Mouse (Mus musculus): Measurements from ENCODE around the gene Eloa. TPM values are rescaled to one million over a fixed set of nuclear protein-coding genes. Genes with fewer than 3 reads are reported as not detected.
"Not testable (repeated sequence)": the region's sequence is repeated elsewhere in the genome, so short reads cannot be mapped to it uniquely, and the experiment has no call there.

The Eloa gene
- total RNA-seq (2015; ENCODE audit: low replicate concordance), result 54.8 and 64.1 TPM in 2 replicates
- total RNA-seq (2017; ENCODE audit: low replicate concordance), result 60.8 and 64.2 TPM in 2 replicates

DNA sequence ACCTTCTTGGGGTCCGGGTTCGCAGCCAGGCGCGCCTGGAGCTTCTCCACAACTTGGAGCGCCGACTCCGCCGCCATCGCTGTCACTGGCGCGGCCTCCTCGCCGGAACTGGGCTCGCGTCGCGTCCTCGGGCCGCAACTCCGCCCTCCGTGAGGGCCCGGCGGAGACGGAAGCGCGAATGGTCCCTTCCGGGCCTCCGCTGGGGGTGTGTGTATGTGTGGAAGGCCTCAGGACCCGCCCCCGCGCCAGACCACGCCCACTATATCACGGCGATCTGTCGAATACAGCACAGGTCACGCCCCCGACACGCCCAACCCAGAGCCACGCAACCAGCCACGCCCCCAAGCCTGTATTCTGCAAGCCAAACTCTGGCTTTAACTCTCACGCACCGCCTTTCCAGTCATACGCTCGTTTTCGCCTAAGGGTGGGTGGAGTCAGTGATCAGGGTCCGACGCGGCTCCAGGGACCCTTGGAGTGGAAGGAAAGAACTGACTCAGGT is at the start of gene Eloa:
TSS of gene Eloa (minus strand) at position 215 of the 499 bp plus-strand sequence.
- ATAC-seq (replicated peaks; ENCODE audit: low FRiP score, poor library complexity, severe bottlenecking), result peak; percentile 98

DNA sequence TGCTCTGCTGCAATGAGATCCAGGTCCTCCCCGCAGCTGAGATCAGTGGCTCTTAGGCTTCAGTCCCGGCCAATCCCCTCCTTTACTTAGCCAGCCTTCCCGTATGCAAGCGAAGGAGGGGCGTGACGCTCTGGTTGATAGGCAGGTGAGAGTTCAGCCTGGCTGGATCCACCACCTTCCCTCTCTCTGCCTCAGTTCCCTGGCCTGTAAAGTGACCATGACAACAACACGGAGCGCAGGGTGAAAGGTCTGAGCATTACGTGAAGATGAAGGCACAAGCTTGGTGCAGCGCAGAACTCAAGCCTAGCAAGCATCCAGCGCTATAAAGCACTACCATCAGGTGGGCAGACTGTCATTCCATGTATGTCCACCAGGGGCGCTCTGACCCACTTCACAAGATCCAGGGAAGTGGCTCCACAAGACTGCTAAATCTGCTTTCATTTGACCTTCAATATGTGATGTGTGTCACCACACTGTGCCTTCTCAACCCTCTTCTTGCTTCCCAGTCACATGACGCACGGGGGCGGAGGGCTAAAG is 49.7 kb upstream of the Eloa start:
- peak; percentile 78 for ATAC-seq (replicated peaks; ENCODE audit: low FRiP score, poor library complexity, severe bottlenecking)

DNA sequence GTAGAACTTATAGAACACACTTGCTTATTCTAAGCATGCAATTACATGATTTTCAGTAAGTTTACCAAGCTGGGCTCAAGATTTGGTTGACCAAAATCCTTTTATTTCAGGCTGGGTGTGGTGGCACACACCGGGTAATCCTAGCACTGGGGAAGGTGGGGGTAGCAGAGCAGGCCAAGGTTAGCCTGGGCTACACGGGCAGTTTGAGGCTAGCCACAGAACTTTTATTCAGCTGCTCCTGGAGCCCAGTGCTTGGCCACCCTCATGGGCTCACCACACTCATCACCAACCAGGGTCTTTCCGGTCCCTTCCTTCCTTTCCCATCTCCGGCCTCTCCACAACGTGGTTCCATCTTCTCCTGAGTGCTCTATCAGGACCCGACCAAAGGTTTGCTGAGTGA is 49.0 kb upstream of the Eloa start:
- no peak for ATAC-seq (replicated peaks; ENCODE audit: low FRiP score, poor library complexity, severe bottlenecking)

- peak; percentile 66; the same call in 1 of the 2 replicates for ATAC-seq (replicated peaks; ENCODE audit: low FRiP score, poor library complexity, severe bottlenecking)
These were observed 48.4 kb upstream of the Eloa start for GRCm38 (mm10) chr4:136069954-136070353.

GRCm38 (mm10) chr4:136069313-136069712 is 47.8 kb upstream of the Eloa start:
- ATAC-seq (replicated peaks; ENCODE audit: low FRiP score, poor library complexity, severe bottlenecking), result peak; percentile 59; the same call in 1 of the 2 replicates

DNA sequence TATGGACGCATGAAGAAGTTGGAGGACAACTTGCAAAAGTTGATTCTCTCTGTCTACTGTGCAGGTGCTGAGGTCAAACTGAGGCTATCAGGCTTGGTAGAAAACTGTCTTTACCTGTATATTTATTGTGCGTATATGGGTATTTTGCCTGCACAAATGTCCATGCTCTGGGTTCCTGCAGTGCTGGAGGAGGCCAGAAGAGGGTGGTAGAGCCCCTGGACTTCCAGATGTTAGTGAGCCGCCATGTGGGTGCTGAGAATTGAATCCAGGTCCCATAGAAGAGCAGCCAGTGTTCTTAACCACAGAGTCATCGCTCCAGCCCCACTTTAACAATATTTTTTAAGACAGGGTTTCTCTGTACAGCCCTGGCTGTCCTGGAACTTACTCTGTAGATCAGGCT is 41.6 kb upstream of the Eloa start:
- no peak for ATAC-seq (replicated peaks; ENCODE audit: low FRiP score, poor library complexity, severe bottlenecking)

- ATAC-seq (replicated peaks; ENCODE audit: low FRiP score, poor library complexity, severe bottlenecking), result not testable (repeated sequence)
These were observed 38.4 kb upstream of the Eloa start for GRCm38 (mm10) chr4:136059800-136060488.

DNA sequence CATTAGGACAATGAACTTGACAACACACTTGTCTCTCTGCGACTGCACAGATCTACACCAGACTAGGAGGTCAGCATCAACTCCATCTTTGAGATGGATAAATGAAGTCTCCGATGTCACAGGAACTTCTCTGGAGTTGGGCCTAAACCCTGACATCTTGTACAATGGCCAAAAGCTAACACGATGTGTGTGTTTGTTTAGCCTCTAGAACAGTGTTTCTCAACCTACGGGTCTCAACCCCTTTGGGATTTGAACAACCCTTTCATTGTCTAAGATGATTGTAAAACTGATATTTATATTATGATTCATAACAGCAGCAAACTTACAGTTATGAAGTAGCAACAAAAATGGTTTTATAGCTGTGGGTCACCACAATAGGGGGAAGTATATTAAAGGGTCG is 36.4 kb upstream of the Eloa start:
- ATAC-seq (replicated peaks; ENCODE audit: low FRiP score, poor library complexity, severe bottlenecking), result no peak

- no peak for ATAC-seq (replicated peaks; ENCODE audit: low FRiP score, poor library complexity, severe bottlenecking)
These were observed 34.5 kb upstream of the Eloa start for GRCm38 (mm10) chr4:136056030-136056429.

- no peak for ATAC-seq (replicated peaks; ENCODE audit: low FRiP score, poor library complexity, severe bottlenecking)
These were observed 32.3 kb upstream of the Eloa start for GRCm38 (mm10) chr4:136053843-136054242.

DNA sequence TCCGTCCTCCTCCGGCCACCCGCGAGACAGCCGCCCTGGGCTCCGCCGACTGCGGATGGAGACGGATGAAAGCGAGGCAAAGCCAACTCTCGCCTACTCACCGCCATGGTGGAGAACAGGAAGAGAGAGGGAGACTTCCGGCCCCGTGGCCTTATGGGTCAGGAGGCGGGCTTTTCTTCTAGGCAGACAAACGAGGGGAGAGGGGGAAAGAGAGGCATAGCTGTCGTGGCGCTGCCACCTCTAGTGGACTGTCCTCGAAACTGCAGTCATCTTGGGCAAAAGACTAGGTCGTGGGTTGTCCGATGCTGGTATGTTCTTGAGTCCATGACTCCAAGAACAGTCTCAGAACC is 31.7 kb upstream of the Eloa start, which contains the start of gene Rpl11:
TSS of gene Rpl11 (minus strand) at position 182 of the 350 bp plus-strand sequence.
- ATAC-seq (replicated peaks; ENCODE audit: low FRiP score, poor library complexity, severe bottlenecking), result peak; percentile 99

- ATAC-seq (replicated peaks; ENCODE audit: low FRiP score, poor library complexity, severe bottlenecking), result peak; percentile 11; the same call in 1 of the 2 replicates
These were observed 31.1 kb upstream of the Eloa start for GRCm38 (mm10) chr4:136052534-136053246.

- ATAC-seq (replicated peaks; ENCODE audit: low FRiP score, poor library complexity, severe bottlenecking), result no peak
These were observed 30.5 kb upstream of the Eloa start for GRCm38 (mm10) chr4:136052060-136052459.

DNA sequence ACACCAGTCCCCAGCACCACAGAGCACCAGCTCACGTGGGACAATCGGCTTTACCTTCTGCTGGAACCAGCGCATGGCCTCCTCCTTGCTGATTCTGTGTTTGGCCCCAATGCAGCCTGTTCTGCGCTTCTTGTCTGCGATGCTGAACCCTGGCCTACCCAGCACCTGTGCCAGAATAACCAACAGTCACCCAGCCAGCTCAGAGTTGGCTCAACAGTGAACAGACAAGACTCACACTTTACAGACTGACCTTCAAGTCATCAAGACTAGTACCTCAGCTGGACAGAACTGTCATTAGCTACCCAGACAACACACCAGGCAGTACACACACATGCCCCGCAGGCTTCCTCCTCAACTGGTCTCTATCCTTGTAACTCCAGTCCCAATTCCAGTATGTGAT is 28.7 kb upstream of the Eloa start:
- no peak for ATAC-seq (replicated peaks; ENCODE audit: low FRiP score, poor library complexity, severe bottlenecking)

DNA sequence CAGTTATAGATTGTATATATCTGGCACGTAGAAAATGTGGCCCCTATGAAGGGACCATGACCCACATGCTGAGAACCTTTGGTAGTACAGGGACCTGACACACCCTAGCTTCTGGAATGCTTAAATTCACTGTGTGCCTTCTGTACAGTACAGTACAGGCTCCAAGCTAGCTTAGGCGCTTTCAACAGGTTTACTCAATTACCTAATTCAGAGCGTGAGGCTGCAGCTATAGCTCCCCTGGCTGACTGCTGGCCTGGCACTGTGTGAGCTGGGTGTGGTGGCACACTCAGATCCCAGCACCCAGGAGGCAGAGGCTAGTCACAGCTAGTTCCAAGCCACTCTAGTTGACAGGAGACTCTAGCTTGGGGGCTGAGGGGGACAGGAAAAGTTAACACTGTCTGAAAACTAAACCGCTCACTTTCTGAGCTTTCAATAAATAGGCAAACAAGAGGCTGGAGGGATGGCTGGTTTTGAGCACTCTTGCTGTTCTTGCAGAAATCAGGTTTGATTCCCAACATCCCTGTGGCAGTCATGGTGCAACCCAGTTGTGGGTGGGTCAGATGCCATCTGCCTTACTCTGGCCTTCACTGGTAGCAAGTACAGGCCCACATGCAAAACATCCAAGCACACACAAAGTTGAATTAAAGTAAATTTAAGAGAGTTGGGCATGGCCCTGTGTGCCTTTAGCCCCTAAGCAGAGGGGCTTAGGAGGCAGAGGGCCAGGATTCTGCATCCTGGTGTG is 26.9 kb upstream of the Eloa start:
- no peak for ATAC-seq (replicated peaks; ENCODE audit: low FRiP score, poor library complexity, severe bottlenecking)

DNA sequence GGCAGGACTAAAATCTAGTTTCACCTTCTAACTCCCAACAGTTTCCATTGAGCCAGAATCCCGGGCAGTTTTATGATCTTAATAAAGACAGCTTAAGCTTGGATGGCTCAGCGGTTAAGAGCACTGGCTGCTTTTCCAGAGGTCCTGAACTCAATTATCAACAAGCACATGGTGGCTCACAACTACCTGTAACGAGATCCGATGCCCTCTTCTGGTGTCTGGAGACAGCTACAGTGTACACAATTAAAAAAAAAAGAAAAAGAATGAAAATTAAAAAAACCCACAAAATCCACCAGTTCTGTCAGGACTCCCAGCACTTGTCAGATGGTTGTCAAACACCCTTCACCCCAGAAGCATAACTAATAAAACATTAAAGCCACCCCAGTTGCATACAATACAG is 26.1 kb upstream of the Eloa start:
- ATAC-seq (replicated peaks; ENCODE audit: low FRiP score, poor library complexity, severe bottlenecking), result no peak

DNA sequence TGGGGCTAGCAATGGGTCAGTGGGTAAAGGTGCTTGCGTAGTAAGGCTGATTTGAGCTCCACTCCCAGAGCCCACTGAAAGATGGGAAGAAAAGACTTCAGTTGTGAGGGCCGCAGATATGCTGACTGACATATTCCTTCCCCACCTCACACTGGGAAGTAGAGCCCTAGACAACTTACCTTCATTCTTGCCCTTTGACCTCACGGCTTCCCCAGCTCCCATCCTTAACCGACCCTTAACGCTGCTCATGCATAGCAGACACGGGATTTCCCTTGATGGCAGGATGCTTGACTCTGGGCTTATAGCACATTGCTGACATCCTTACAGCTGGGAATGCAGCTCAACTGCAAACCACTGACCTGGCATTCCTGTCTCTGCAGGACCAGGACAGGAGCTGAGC is 25.3 kb upstream of the Eloa start:
- ATAC-seq (replicated peaks; ENCODE audit: low FRiP score, poor library complexity, severe bottlenecking), result no peak

GRCm38 (mm10) chr4:136045091-136045490 is 23.5 kb upstream of the Eloa start:
- no peak for ATAC-seq (replicated peaks; ENCODE audit: low FRiP score, poor library complexity, severe bottlenecking)

DNA sequence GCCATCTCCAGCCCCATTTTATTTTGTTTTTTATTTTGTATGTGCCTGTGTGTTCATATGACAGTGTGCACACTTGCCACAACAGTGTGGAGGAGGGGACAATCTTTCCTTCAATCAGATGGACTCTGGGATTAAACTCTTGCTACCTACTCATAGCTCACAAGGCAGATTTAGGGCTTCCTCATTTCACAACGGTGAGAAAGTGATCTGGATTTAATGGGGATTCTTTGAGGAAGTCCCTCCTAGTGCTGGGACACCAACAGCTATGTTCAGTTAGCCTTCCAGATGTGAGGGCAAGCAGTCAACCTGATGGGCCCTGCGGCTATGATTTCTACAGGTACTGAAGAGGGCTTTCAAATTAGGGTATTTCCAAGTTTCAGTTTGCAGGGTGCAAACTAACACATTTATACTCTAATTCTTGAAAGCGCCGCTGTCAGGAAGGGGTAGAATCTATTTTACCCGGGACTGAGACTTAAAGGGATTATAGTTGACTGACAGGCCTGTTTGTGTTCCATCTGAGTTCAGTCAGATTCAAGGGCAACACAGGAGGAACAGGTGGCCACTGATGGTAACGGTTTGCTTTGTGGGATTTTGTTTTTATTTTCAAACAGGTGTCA is 22.3 kb upstream of the Eloa start:
- ATAC-seq (replicated peaks; ENCODE audit: low FRiP score, poor library complexity, severe bottlenecking), result no peak

- ATAC-seq (replicated peaks; ENCODE audit: low FRiP score, poor library complexity, severe bottlenecking), result no peak
These were observed 13.5 kb upstream of the Eloa start for GRCm38 (mm10) chr4:136035078-136035477.
